Mouse (Mus musculus) activated CD4-positive, CD25-positive, alpha-beta regulatory T cell, adult 9 weeks (primary cell): Measurements from ENCODE around the gene Akr1e1. TPM values are rescaled to one million over a fixed set of nuclear protein-coding genes. Genes with fewer than 3 reads are reported as not detected.

Experiments
- polyA plus RNA-seq: library from polyadenylated mRNA; unstranded; fragments of 100-300 nt; shearing (Covaris generic); gene quantifications from one replicate; pipeline ENCODE4 v1.2.1, GENCODE M21; 2017

The Akr1e1 gene
- 20.0 TPM for polyA plus RNA-seq

GRCm38 (mm10) chr13:4608961-4609409 lies at the start of gene Akr1e1:
Gene Akr1e1 (minus strand): TSS chr13:4609174.

DNA sequence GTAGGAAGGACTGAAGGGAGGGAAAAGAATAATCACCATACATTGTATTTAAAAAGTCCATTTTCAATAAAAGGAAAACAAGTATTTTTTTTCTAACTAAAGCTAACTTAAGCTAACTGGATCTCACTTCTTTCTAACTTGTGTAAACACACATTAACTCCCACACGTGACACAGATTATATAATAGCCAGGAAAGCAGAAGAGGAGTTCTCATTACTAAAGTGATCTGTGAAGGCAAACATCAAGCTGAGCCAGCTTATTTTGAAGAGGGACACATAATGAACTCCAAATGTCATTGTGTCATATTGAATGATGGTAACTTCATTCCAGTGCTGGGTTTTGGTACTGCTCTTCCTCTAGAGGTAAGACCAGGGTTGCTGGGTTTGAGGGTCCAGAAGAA lies 35.1 kb downstream of the Akr1e1 start, which contains the start of gene Akr1c21:
TSS of gene Akr1c21 (plus strand) at position 205 of the 400 bp plus-strand sequence.

Other genes starting within 250 kb of the Akr1e1 start
- gene Akr1c6, start 174.9 kb downstream of the Akr1e1 start, polyA plus RNA-seq = not detected
- gene Akr1c20, start 85.8 kb downstream of the Akr1e1 start, polyA plus RNA-seq = not detected
- not detected for gene Akr1c21, start 35.1 kb downstream of the Akr1e1 start, polyA plus RNA-seq